Mouse (Mus musculus) cerebellum, adult 2 months (tissue): Measurements from ENCODE around the gene Pwwp2b.

ENCODE experiments used
- CTCF ChIP-seq: fragments of 200-500 bp; IDR thresholded peaks from 2 replicates; pipeline ENCODE4 v1.5.1; 2011; ENCODE audit warnings: low read depth, mild to moderate bottlenecking, control low read depth, low read length, moderate library complexity, borderline replicate concordance; ENCODE audit not compliant: insufficient read depth
- POLR2A ChIP-seq: fragments of 200-500 bp; IDR thresholded peaks from 2 replicates; pipeline ENCODE4 v1.6.1; 2011; ENCODE audit warnings: low read length, control low read depth, borderline replicate concordance; ENCODE audit not compliant: insufficient read depth

GRCm38 (mm10) chr7:139282037-139282436, 33.8 kb downstream of the Pwwp2b start:
- TF ChIP-seq CTCF (no peak), POLR2A (no peak)
